Mouse (Mus musculus) midbrain, postnatal 0 days (tissue): ENCODE results near the gene Exoc2. TPM values are rescaled to one million over a fixed set of nuclear protein-coding genes. Genes with fewer than 3 reads are reported as not detected.

Experiments
- ATAC-seq: fragments of 200-750 bp; cut with Nextera tagmentation; 2 replicates; pipeline ENCODE4 v1.8.0; 2017; ENCODE audit warnings: moderate number of reproducible peaks, mild to moderate bottlenecking, moderate TSS enrichment, moderate library complexity; ENCODE audit not compliant: low FRiP score
- DNase-seq: peaks from one replicate; pipeline ENCODE4 v3.0.0-alpha.2; 2015; ENCODE audit warnings: low spot score
- H3K27ac ChIP-seq: fragments of 300-500 bp; sonication (generic); 2 replicates; pipeline ENCODE4 v1.5.1; 2014; ENCODE audit warnings: low read depth, mild to moderate bottlenecking, low read length, mixed read lengths
- H3K27me3 ChIP-seq: fragments of 300-500 bp; sonication (generic); 2 replicates; pipeline ENCODE4 v1.6.1; 2014; ENCODE audit warnings: low read length, control low read depth, mixed read lengths; ENCODE audit not compliant: insufficient read depth
- H3K36me3 ChIP-seq: fragments of 300-500 bp; sonication (generic); 2 replicates; pipeline ENCODE4 v1.6.1; 2014; ENCODE audit warnings: low read length, control low read depth, mixed read lengths; ENCODE audit not compliant: insufficient read depth
- H3K4me1 ChIP-seq: fragments of 300-500 bp; sonication (generic); 2 replicates; pipeline ENCODE4 v1.6.1; 2014; ENCODE audit warnings: mild to moderate bottlenecking, control low read depth, antibody characterized with exemption, low read length, mixed read lengths; ENCODE audit not compliant: insufficient read depth
- H3K4me2 ChIP-seq: fragments of 300-500 bp; sonication (generic); 2 replicates; pipeline ENCODE4 v1.6.1; 2014; ENCODE audit warnings: low read depth, mild to moderate bottlenecking, low read length, mixed read lengths; ENCODE audit not compliant: poor library complexity, severe bottlenecking
- H3K4me3 ChIP-seq: fragments of 300-500 bp; sonication (generic); 2 replicates; pipeline ENCODE4 v1.5.1; 2014; ENCODE audit warnings: low read depth, mild to moderate bottlenecking, low read length, moderate library complexity
- H3K9ac ChIP-seq: fragments of 300-500 bp; sonication (generic); replicated peaks from 2 replicates; pipeline ENCODE4 v1.6.1; 2014; ENCODE audit warnings: mild to moderate bottlenecking, low read length, moderate library complexity, mixed read lengths; ENCODE audit not compliant: poor library complexity, severe bottlenecking
- H3K9me3 ChIP-seq: fragments of 300-500 bp; sonication (generic); 2 replicates; pipeline ENCODE4 v1.6.1; 2016; ENCODE audit warnings: low read length, control low read depth
- CTCF ChIP-seq: IDR thresholded peaks from 2 replicates; pipeline ENCODE4 v1.5.1; 2016; ENCODE audit warnings: antibody characterized with exemption, mild to moderate bottlenecking
- WGBS: fragments of 180-500 bp; shearing (Covaris S2); extraction: QIAGEN DNeasy Blood & Tissue Kit; methylation state at CpG from one replicate; pipeline ENCODE4 v1.1.7; 2014; 5-methylcytosine and 5-hydroxymethylcytosine counted together
- polyA plus RNA-seq: library from polyadenylated mRNA; unstranded; fragments of >200 nt; fragmentation: Nextera tagmentation; extraction: Ambion mirVana; gene quantifications from 2 replicates; pipeline ENCODE4 v1.2.1, GENCODE M21; 2015
- total RNA-seq: library from RNA; depleted of rRNA; stranded (reverse); fragments of >200 nt; gene quantifications from 2 replicates; pipeline ENCODE4 v1.2.3, GENCODE M21; 2014

Exoc2 gene
- total and polyA plus RNA-seq, 2 experiments from 2014 or later: 40.0 to 57.5 TPM

GRCm38 (mm10) chr13:30841306-30841705 lies 132.6 kb downstream of the Exoc2 start:
- H3K9ac ChIP-seq: no peak overlapping the region
- no peaks in the 10 kb centered on the region for H3K4me1 ChIP-seq
- ATAC-seq (no peak), DNase-seq (no peak)
- no peak overlapping the region for H3K4me2 ChIP-seq
- no peaks in the 10 kb centered on the region for H3K9me3 ChIP-seq
- no peak overlapping the region for H3K27ac ChIP-seq
- no peak overlapping the region for H3K4me3 ChIP-seq
- TF ChIP-seq CTCF: no peak
- no peaks in the 10 kb centered on the region for H3K27me3 ChIP-seq
- WGBS: 94% methylated on average over 4 of the region's 4 CpGs
- peaks cover 6% of the 10 kb centered on the region; the same call in 1 of the 2 replicates for H3K36me3 ChIP-seq

GRCm38 (mm10) chr13:30840700-30841099 lies 133.2 kb downstream of the Exoc2 start:
- no peak for ATAC-seq
- Histone ChIP-seq H3K4me1 (no peaks in the 10 kb centered on the region), H3K27ac (no peak overlapping the region)

GRCm38 (mm10) chr13:30836342-30836741 lies 137.6 kb downstream of the Exoc2 start:
- H3K27me3 ChIP-seq: no peaks in the 10 kb centered on the region
- H3K9ac ChIP-seq: no peak overlapping the region
- WGBS: 98% methylated on average over 1 of the region's 1 CpGs
- H3K36me3 ChIP-seq: peaks cover 3% of the 10 kb centered on the region; the same call in 1 of the 2 replicates
- H3K4me3 ChIP-seq: no peak overlapping the region
- H3K27ac ChIP-seq: no peak overlapping the region
- ATAC-seq (no peak), DNase-seq (no peak)
- no peaks in the 10 kb centered on the region for H3K4me1 ChIP-seq
- no peaks in the 10 kb centered on the region for H3K9me3 ChIP-seq
- H3K4me2 ChIP-seq: no peak overlapping the region
- no peak for TF ChIP-seq CTCF

More at GRCm38 (mm10) chr13:30840700-30841099, 133.2 kb downstream of the Exoc2 start:
- no peak for DNase-seq
- Histone ChIP-seq H3K9ac (no peak overlapping the region), H3K4me2 (no peak overlapping the region), H3K36me3 (peaks cover 6% of the 10 kb centered on the region; the same call in 1 of the 2 replicates), H3K4me3 (no peak overlapping the region), H3K27me3 (no peaks in the 10 kb centered on the region), H3K9me3 (no peaks in the 10 kb centered on the region)
- 99% methylated on average over 3 of the region's 3 CpGs for WGBS
- no peak for TF ChIP-seq CTCF

GRCm38 (mm10) chr13:30834859-30835258 lies 139.0 kb downstream of the Exoc2 start:
- H3K27ac ChIP-seq: no peak overlapping the region
- H3K4me3 ChIP-seq: no peak overlapping the region
- ATAC-seq (no peak), DNase-seq (no peak)
- WGBS: 94% methylated on average over 9 of the region's 9 CpGs
- H3K36me3 ChIP-seq: peaks cover 3% of the 10 kb centered on the region; the same call in 1 of the 2 replicates
- no peaks in the 10 kb centered on the region for H3K4me1 ChIP-seq
- no peak overlapping the region for H3K9ac ChIP-seq
- no peak for TF ChIP-seq CTCF
- no peaks in the 10 kb centered on the region for H3K27me3 ChIP-seq
- no peaks in the 10 kb centered on the region for H3K9me3 ChIP-seq
- H3K4me2 ChIP-seq: no peak overlapping the region

DNA sequence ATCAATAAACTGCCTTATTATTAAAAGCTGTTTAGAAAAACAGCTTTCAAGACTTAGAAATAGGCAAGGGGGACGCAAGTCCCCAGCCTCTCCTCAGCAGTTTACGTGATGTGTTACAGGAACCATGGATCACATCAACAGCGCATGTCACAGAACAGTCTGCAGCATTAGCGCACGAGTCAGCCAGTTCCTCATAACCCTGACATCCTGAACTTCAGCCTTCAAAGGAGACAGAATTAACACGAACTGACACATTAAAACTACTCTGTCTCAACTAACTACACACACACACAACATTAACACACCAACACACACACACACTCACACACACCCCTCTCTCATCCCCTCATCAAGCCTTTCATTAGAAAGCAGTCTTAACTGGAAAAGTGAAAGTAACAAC lies 139.5 kb downstream of the Exoc2 start:
- WGBS: 86% methylated on average over 6 of the region's 6 CpGs
- DNase-seq (no peak), ATAC-seq (no peak)
- no peaks in the 10 kb centered on the region for H3K27me3 ChIP-seq
- H3K4me1 ChIP-seq: no peaks in the 10 kb centered on the region
- H3K9me3 ChIP-seq: no peaks in the 10 kb centered on the region
- no peak overlapping the region for H3K27ac ChIP-seq
- H3K9ac ChIP-seq: no peak overlapping the region
- no peak overlapping the region for H3K4me3 ChIP-seq
- H3K36me3 ChIP-seq: peaks cover 3% of the 10 kb centered on the region; the same call in 1 of the 2 replicates
- TF ChIP-seq CTCF: no peak
- H3K4me2 ChIP-seq: no peak overlapping the region

DNA sequence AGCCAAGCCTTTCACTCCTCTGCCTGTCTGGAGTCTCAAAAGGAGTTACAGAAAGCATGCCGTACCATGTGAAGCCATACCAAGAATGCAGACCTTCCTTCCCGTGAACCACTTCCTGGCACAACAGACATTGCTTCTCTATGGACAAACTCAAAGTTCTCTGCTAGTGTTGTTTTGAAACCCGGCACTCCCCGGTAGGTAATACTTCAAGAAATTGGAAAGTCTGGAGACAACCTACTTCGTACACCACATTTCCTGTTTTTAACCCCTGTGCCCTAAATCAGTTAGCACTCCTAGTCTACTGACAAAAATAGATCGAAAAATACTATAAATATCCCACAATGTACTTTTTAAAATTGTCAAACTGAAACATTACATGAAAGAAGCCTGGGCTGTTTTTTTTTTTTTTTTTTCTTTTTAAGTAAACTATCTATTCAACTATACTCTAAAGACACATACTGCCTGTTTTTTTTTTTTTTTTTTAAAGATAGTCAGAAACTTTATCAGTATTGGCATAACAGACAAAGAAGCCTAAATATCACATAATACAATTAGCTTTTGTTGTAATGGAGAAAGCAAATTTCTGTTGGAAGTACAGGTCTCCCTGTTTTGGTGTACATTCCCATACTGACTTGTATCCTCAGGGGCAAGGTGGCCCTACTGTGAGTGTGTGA lies 140.3 kb downstream of the Exoc2 start:
- DNase-seq: no peak
- H3K27me3 ChIP-seq: no peaks in the 10 kb centered on the region
- H3K4me3 ChIP-seq: no peak overlapping the region
- no peaks in the 10 kb centered on the region for H3K36me3 ChIP-seq
- H3K9ac ChIP-seq: no peak overlapping the region
- no peak overlapping the region for H3K4me2 ChIP-seq
- no peak for TF ChIP-seq CTCF
- H3K9me3 ChIP-seq: no peaks in the 10 kb centered on the region
- WGBS: 91% methylated on average over 6 of the region's 6 CpGs
- no peak for ATAC-seq
- H3K4me1 ChIP-seq: no peaks in the 10 kb centered on the region
- H3K27ac ChIP-seq: no peak overlapping the region
